Comparison of ENCODE assay signal across 12 mouse cellular contexts in genomic region chr4:118206918-118207640, GRCm38 (mm10). TPM values are rescaled to one million over a fixed set of nuclear protein-coding genes. Genes with fewer than 3 reads are reported as not detected.
DNase-seq lines count a peak whose midpoint lies in the region; ATAC-seq and TF ChIP-seq lines count a peak whose summit lies in the region.
"Had no signal": no experiment of that assay in that cellular context is flagged by ENCODE, and none has a peak within 500 bp of the region (broad histone marks: within the 10 kb centered on the region; RNA-seq: fewer than 3 reads in every experiment).

No protein-coding gene starts in this region.

- WGBS in forebrain, postnatal 0 days: 57% methylated on average over 10 of the region's 10 CpGs
- WGBS in forebrain, embryonic 14.5 days: 58% methylated on average over 10 of the region's 10 CpGs
- 54% methylated on average over 10 of the region's 10 CpGs for WGBS in midbrain, embryonic 10.5 days
- WGBS in midbrain, embryonic 16.5 days: 50% methylated on average over 10 of the region's 10 CpGs
- 53% methylated on average over 10 of the region's 10 CpGs for WGBS in midbrain, embryonic 13.5 days

- no peak overlapping the region for H3K4me3 ChIP-seq in forebrain, postnatal 0 days (ENCODE audit: low read depth, low read length)
- no peak overlapping the region for H3K4me3 ChIP-seq in forebrain, embryonic 14.5 days (ENCODE audit: low read depth, low read length)
- no peak overlapping the region for H3K4me3 ChIP-seq in midbrain, embryonic 10.5 days
- H3K4me3 ChIP-seq in midbrain, embryonic 16.5 days (ENCODE audit: low read depth, low read length): no peak overlapping the region
- no peak overlapping the region for H3K4me3 ChIP-seq in midbrain, embryonic 13.5 days (replicated peaks)

- ATAC-seq in forebrain, postnatal 0 days: no peak
- ATAC-seq in forebrain, embryonic 14.5 days: no peak
- no peak for ATAC-seq in midbrain, embryonic 16.5 days
- ATAC-seq in midbrain, embryonic 13.5 days: peak; percentile 31; the same call in 1 of the 2 replicates
- no peak for ATAC-seq in megakaryocyte-erythroid progenitor cell, adult 5-6 weeks (replicated peaks; ENCODE audit: low FRiP score, low TSS enrichment, poor library complexity, severe bottlenecking)

- no peak overlapping the region for H3K27ac ChIP-seq in forebrain, postnatal 0 days (ENCODE audit: low read depth, low read length)
- H3K27ac ChIP-seq in forebrain, embryonic 14.5 days (ENCODE audit: low read depth, low read length): no peak overlapping the region
- H3K27ac ChIP-seq in midbrain, embryonic 10.5 days (replicated peaks): peak overlapping the region; percentile 57
- H3K27ac ChIP-seq in midbrain, embryonic 16.5 days (ENCODE audit: low read length): no peak overlapping the region
- H3K27ac ChIP-seq in midbrain, embryonic 13.5 days: no peak overlapping the region

- no peak for DNase-seq in forebrain, postnatal 0 days
- no peak for DNase-seq in forebrain, embryonic 14.5 days (ENCODE audit: low spot score)
- DNase-seq in midbrain, embryonic 10.5 days (ENCODE audit: low spot score): peak; percentile 25
- peak; percentile 26 for DNase-seq in NIH3T3 (ENCODE audit: low read depth)
- no peak for DNase-seq in kidney, postnatal 10 days
- DNase-seq: cerebellum, adult 2 months; layer of hippocampus, adult 9-11 months; lung, adult 2 months; spleen, adult 18-20 months had no signal

- peak; percentile 24; the same call in 1 of the 2 replicates for TF ChIP-seq CTCF in forebrain, postnatal 0 days (IDR thresholded peaks at IDR 0.05; ENCODE audit: low read depth)

- no peaks in the 10 kb centered on the region for H3K27me3 ChIP-seq in forebrain, postnatal 0 days (ENCODE audit: insufficient read depth, low read length)
- H3K27me3 ChIP-seq in forebrain, embryonic 14.5 days (replicated peaks; ENCODE audit: control insufficient read depth, insufficient read depth, low read length): no peaks in the 10 kb centered on the region
- no peaks in the 10 kb centered on the region for H3K27me3 ChIP-seq in midbrain, embryonic 10.5 days (ENCODE audit: low read depth, poor library complexity, severe bottlenecking)
- no peaks in the 10 kb centered on the region for H3K27me3 ChIP-seq in midbrain, embryonic 16.5 days (ENCODE audit: control insufficient read depth, insufficient read depth, low read depth, low read length)
- H3K27me3 ChIP-seq in midbrain, embryonic 13.5 days: no peaks in the 10 kb centered on the region

- H3K36me3 ChIP-seq in forebrain, postnatal 0 days (ENCODE audit: insufficient read depth): peaks cover 44% of the 10 kb centered on the region
- H3K36me3 ChIP-seq in forebrain, embryonic 14.5 days (ENCODE audit: control insufficient read depth, insufficient read depth, low read length): peaks cover 42% of the 10 kb centered on the region
- peaks cover 50% of the 10 kb centered on the region for H3K36me3 ChIP-seq in midbrain, embryonic 10.5 days
- H3K36me3 ChIP-seq in midbrain, embryonic 16.5 days (ENCODE audit: control insufficient read depth, insufficient read depth, low read length): peaks cover 36% of the 10 kb centered on the region
- peaks cover 44% of the 10 kb centered on the region for H3K36me3 ChIP-seq in midbrain, embryonic 13.5 days

- no peaks in the 10 kb centered on the region for H3K4me1 ChIP-seq in forebrain, postnatal 0 days (ENCODE audit: insufficient read depth)
- no peaks in the 10 kb centered on the region for H3K4me1 ChIP-seq in forebrain, embryonic 14.5 days (ENCODE audit: control insufficient read depth, insufficient read depth, low read length)
- peaks cover 14% of the 10 kb centered on the region for H3K4me1 ChIP-seq in midbrain, embryonic 10.5 days
- H3K4me1 ChIP-seq in midbrain, embryonic 16.5 days (ENCODE audit: control insufficient read depth, insufficient read depth, low read length): no peaks in the 10 kb centered on the region
- H3K4me1 ChIP-seq in midbrain, embryonic 13.5 days (replicated peaks): 0 out of 2 replicates have a peak, but pooled peaks cover 2% of the 10 kb centered on the region

- no peaks in the 10 kb centered on the region for H3K9me3 ChIP-seq in forebrain, postnatal 0 days (ENCODE audit: low read length)
- no peaks in the 10 kb centered on the region for H3K9me3 ChIP-seq in forebrain, embryonic 14.5 days (replicated peaks; ENCODE audit: control insufficient read depth, low read length)
- H3K9me3 ChIP-seq in midbrain, embryonic 10.5 days (replicated peaks): no peaks in the 10 kb centered on the region
- H3K9me3 ChIP-seq in midbrain, embryonic 16.5 days (replicated peaks; ENCODE audit: control insufficient read depth, low read length, poor library complexity, severe bottlenecking): no peaks in the 10 kb centered on the region
- H3K9me3 ChIP-seq in midbrain, embryonic 13.5 days: no peaks in the 10 kb centered on the region

- no peak overlapping the region for H3K9ac ChIP-seq in forebrain, postnatal 0 days
- no peak overlapping the region for H3K9ac ChIP-seq in forebrain, embryonic 14.5 days (ENCODE audit: low read length)
- H3K9ac ChIP-seq in midbrain, embryonic 16.5 days (ENCODE audit: low read depth, low read length): no peak overlapping the region
- no peak overlapping the region for H3K9ac ChIP-seq in midbrain, embryonic 13.5 days (replicated peaks)

- no peak overlapping the region for H3K4me2 ChIP-seq in forebrain, postnatal 0 days (ENCODE audit: low read depth)
- H3K4me2 ChIP-seq in forebrain, embryonic 14.5 days (ENCODE audit: low read length): no peak overlapping the region
- H3K4me2 ChIP-seq in midbrain, embryonic 16.5 days (ENCODE audit: low read length): no peak overlapping the region
- H3K4me2 ChIP-seq in midbrain, embryonic 13.5 days (replicated peaks): no peak overlapping the region

RNA-seq across cellular contexts. Expression of gene Kdm4a, which starts 27.2 kb away (rescaled TPM):
- 96.5 and 122 TPM in 2 replicates for total RNA-seq in forebrain, postnatal 0 days (2014; rRNA removed)
- 29.7 and 39.0 TPM in 2 replicates for polyA plus RNA-seq in forebrain, postnatal 0 days (2015; fragmentation: Nextera tagmentation; extraction: Ambion mirVana)
- polyA plus RNA-seq in forebrain, embryonic 14.5 days (2014; fragmentation: Nextera tagmentation; extraction: Ambion mirVana): 51.4 and 66.7 TPM in 2 replicates
- 26.3 and 38.4 TPM in 2 replicates for polyA plus RNA-seq in midbrain, embryonic 10.5 days (2016; fragmentation: Nextera tagmentation; extraction: Ambion mirVana)
- polyA plus RNA-seq in midbrain, embryonic 16.5 days (2015; fragmentation: Nextera tagmentation; extraction: Ambion mirVana): 42.1 and 50.4 TPM in 2 replicates
- polyA plus RNA-seq in midbrain, embryonic 13.5 days (2015; fragmentation: Nextera tagmentation; extraction: Ambion mirVana): 63.7 and 64.8 TPM in 2 replicates
- 20.5 and 24.9 TPM in 2 replicates for total RNA-seq in megakaryocyte-erythroid progenitor cell, adult 5-6 weeks (2014; fragmentation: Nextera tagmentation)
- 28.8 and 36.0 TPM in 2 replicates for total RNA-seq in megakaryocyte-erythroid progenitor cell, adult 5-6 weeks (2017)

Comparison
In these comparisons a context has a peak if more than half of its experiments do, and no peak if none do; other contexts are left out.
1. DNase-seq: peak in midbrain, embryonic 10.5 days (single experiment) and NIH3T3 (single experiment); none in forebrain, postnatal 0 days (single experiment), forebrain, embryonic 14.5 days (single experiment) and kidney, postnatal 10 days (single experiment).